Mouse (Mus musculus) adrenal gland, adult 18-20 months (tissue): ENCODE data around the gene Krt23. TPM values are rescaled to one million over a fixed set of nuclear protein-coding genes. Genes with fewer than 3 reads are reported as not detected.

ENCODE experiments used
- DNase-seq, 2 experiments: peaks; one replicate each; pipeline ENCODE4 v3.0.0; 2021 to 2022; ENCODE audit warnings: low spot score in 2 of 2
- total RNA-seq, 2 experiments: library from RNA; stranded (reverse); gene quantifications; 1 replicate in 1 of 2; 2 replicates in 1 of 2; pipeline ENCODE4 v1.2.3; 2021

Gene Krt23
- total RNA-seq, 2 experiments from 2014 or later = not detected

GRCm38 (mm10) chr11:99454759-99455158 lies 38.2 kb downstream of the Krt23 start:
- no peak for DNase-seq

- DNase-seq = no peak
These were observed 38.9 kb downstream of the Krt23 start for GRCm38 (mm10) chr11:99454044-99454443.

GRCm38 (mm10) chr11:99448769-99449168 lies 44.2 kb downstream of the Krt23 start:
- no peak for DNase-seq

GRCm38 (mm10) chr11:99441220-99441619 lies 51.7 kb downstream of the Krt23 start:
- no peak for DNase-seq

- no peak for DNase-seq
These were observed 53.5 kb downstream of the Krt23 start for GRCm38 (mm10) chr11:99439465-99439864.

GRCm38 (mm10) chr11:99437972-99438371 lies 55.0 kb downstream of the Krt23 start, which contains the start of gene Krt20:
Krt20 (minus strand) TSS chr11:99438150.
- DNase-seq = no peak

GRCm38 (mm10) chr11:99436625-99437024 lies 56.3 kb downstream of the Krt23 start:
- no peak for DNase-seq

- DNase-seq = no peak
These were observed 62.3 kb downstream of the Krt23 start for GRCm38 (mm10) chr11:99430670-99431069.

Other genes with a start within 250 kb of the Krt23 start
- gene Krt222, start 249.1 kb downstream of the Krt23 start, total RNA-seq = 1 to 10 TPM; 1.3 to 1.7 TPM
- gene Krt24, start 207.9 kb downstream of the Krt23 start, total RNA-seq = not detected
- gene Krt25, start 170.2 kb downstream of the Krt23 start, total RNA-seq = not detected
- not detected for gene Krt26, start 155.2 kb downstream of the Krt23 start, total RNA-seq
- not detected for gene Krt27, start 142.0 kb downstream of the Krt23 start, total RNA-seq
- gene Krt28, start 118.2 kb downstream of the Krt23 start, total RNA-seq = not detected
- 1 to 10 TPM; 3.4 to 5.9 TPM for gene Krt10, start 103.8 kb downstream of the Krt23 start, total RNA-seq
- gene Krt12, start 70.9 kb downstream of the Krt23 start, total RNA-seq = not detected
- under 1 TPM in 1 of 2 experiments, not detected in 1; 0.16 TPM for gene Krt20, start 55.0 kb downstream of the Krt23 start, total RNA-seq
- not detected for gene Krt39, start 28.2 kb upstream of the Krt23 start, total RNA-seq
- not detected for gene Krt40, start 50.0 kb upstream of the Krt23 start, total RNA-seq
- gene Krtap3-3, start 57.7 kb upstream of the Krt23 start, total RNA-seq = not detected
- gene Krtap3-2, start 63.7 kb upstream of the Krt23 start, total RNA-seq = not detected
- not detected for gene Gm11939, start 66.3 kb upstream of the Krt23 start, total RNA-seq
- not detected for gene Krtap3-1, start 73.5 kb upstream of the Krt23 start, total RNA-seq
- gene Krtap1-5, start 87.9 kb upstream of the Krt23 start, total RNA-seq = not detected
- gene Krtap1-4, start 90.5 kb upstream of the Krt23 start, total RNA-seq = not detected
- gene Krtap1-3, start 98.2 kb upstream of the Krt23 start, total RNA-seq = not detected
- not detected for gene Krtap9-3, start 105.0 kb upstream of the Krt23 start, total RNA-seq
- not detected for gene Gm11938, start 110.2 kb upstream of the Krt23 start, total RNA-seq
- gene Gm11937, start 117.1 kb upstream of the Krt23 start, total RNA-seq = not detected
- gene Krtap2-4, start 121.7 kb upstream of the Krt23 start, total RNA-seq = not detected
- gene Gm11562, start 127.3 kb upstream of the Krt23 start, total RNA-seq = not detected
- not detected for gene Krtap4-1, start 135.1 kb upstream of the Krt23 start, total RNA-seq
- not detected for gene Krtap4-2, start 141.9 kb upstream of the Krt23 start, total RNA-seq
- not detected for gene Krtap4-7, start 151.0 kb upstream of the Krt23 start, total RNA-seq
- gene Gm11555, start 157.1 kb upstream of the Krt23 start, total RNA-seq = not detected
- gene Gm11563, start 165.8 kb upstream of the Krt23 start, total RNA-seq = not detected
- gene Krtap4-6, start 172.8 kb upstream of the Krt23 start, total RNA-seq = not detected
- not detected for gene Gm14190, start 197.6 kb upstream of the Krt23 start, total RNA-seq
- not detected for gene Gm14180, start 241.2 kb upstream of the Krt23 start, total RNA-seq